Mouse (Mus musculus): ENCODE measurements around the gene Dytn. TPM values are rescaled to one million over a fixed set of nuclear protein-coding genes. Genes with fewer than 3 reads are reported as not detected.

Dytn gene
- total and polyA plus RNA-seq, 3 experiments: not detected

GRCm38 (mm10) chr1:63579153-63579552 lies 107.6 kb downstream of the Dytn start:
- no peak for DNase-seq

GRCm38 (mm10) chr1:63576803-63577202 lies 109.9 kb downstream of the Dytn start:
- DNase-seq: no peak

- no peak for DNase-seq
Observed at GRCm38 (mm10) chr1:63573864-63574611, 112.7 kb downstream of the Dytn start.

GRCm38 (mm10) chr1:63573432-63573831 lies 113.3 kb downstream of the Dytn start:
- DNase-seq: no peak

Other genes starting within 250 kb of the Dytn start
- gene Adam23, start 241.0 kb downstream of the Dytn start, total RNA-seq (2021): 10 to 100 TPM in 1 of 2 experiments, 1 to 10 TPM in 1; 9.2 to 17.1 TPM
- 4.1 and 8.5 TPM in 2 replicates for gene Adam23, start 241.0 kb downstream of the Dytn start, polyA plus RNA-seq (2012; rRNA removed)
- gene Gm39653, start 71.0 kb downstream of the Dytn start, total RNA-seq (2021): not detected
- not detected in 2 replicates for gene Gm39653, start 71.0 kb downstream of the Dytn start, polyA plus RNA-seq (2012; rRNA removed)
- under 1 TPM in 1 of 2 experiments, not detected in 1; 0.17 TPM for gene Mdh1b, start 43.4 kb upstream of the Dytn start, total RNA-seq (2021)
- gene Mdh1b, start 43.4 kb upstream of the Dytn start, polyA plus RNA-seq (2012; rRNA removed): not detected in 2 replicates
- gene Fastkd2, start 43.7 kb upstream of the Dytn start, total RNA-seq (2021): 10 to 100 TPM; 19.1 to 23.9 TPM
- 0.57 and 0.78 TPM in 2 replicates for gene Fastkd2, start 43.7 kb upstream of the Dytn start, polyA plus RNA-seq (2012; rRNA removed)
- not detected for gene 4933402D24Rik, start 82.3 kb upstream of the Dytn start, total RNA-seq (2021)
- gene 4933402D24Rik, start 82.3 kb upstream of the Dytn start, polyA plus RNA-seq (2012; rRNA removed): not detected in 2 replicates